ENCODE assay signal across 8 mouse cellular contexts in the genomic region with DNA sequence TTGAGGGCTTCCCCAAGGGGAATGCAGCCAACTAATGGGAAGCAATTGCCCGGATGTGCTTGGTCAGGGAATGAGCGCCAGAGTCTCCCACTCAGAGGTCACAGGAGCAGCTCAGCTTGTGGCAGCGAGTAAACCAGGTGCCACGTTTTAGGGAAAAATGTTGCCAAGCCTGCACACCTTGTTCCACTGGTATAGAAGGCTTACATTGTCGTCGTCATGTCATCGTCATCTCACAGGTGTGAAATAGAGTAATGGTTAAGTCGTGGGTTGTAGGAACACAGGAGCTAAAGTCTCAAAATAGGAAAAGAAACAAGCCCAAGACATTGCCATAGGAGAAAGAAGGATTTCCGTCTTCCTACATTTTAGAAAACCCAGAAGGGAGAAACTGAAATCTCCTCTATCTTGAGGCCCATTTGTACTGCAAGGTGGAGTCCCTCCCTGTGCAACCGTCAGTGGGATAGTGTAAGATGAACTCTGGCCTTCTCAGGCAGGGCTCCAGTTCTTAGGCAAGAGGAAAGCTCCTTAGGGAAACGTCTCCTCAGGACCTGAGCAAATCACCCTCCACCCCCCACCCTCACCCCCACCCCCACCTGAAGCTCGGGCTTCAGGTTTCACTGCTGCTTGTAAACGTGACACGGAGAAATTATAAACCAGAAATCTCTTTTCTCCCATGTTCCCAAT.
A peak's percentile ranks its signal among the peaks of the same experiment; 100 is the strongest.
DNase-seq lines count a peak whose midpoint lies in the region; ATAC-seq and TF ChIP-seq lines count a peak whose summit lies in the region.

No protein-coding gene starts in this region.

- no peak overlapping the region for H3K9ac ChIP-seq in heart, adult 2 months (ENCODE audit: low read depth, low read length)
- peak overlapping the region; percentile 77 for H3K9ac ChIP-seq in forebrain, postnatal 0 days

- H3K27me3 ChIP-seq in heart, embryonic 10.5 days (ENCODE audit: insufficient read depth, poor library complexity, severe bottlenecking) = no peaks in the 10 kb centered on the region
- H3K27me3 ChIP-seq in heart, adult 2 months (ENCODE audit: control insufficient read depth, insufficient read depth, low read length) = no peaks in the 10 kb centered on the region
- H3K27me3 ChIP-seq in forebrain, postnatal 0 days (ENCODE audit: insufficient read depth, low read length) = no peaks in the 10 kb centered on the region
- H3K27me3 ChIP-seq in midbrain, embryonic 10.5 days (ENCODE audit: low read depth, poor library complexity, severe bottlenecking) = no peaks in the 10 kb centered on the region

- peak overlapping the region; percentile 50 for H3K4me3 ChIP-seq in heart, embryonic 10.5 days
- no peak overlapping the region for H3K4me3 ChIP-seq in heart, adult 2 months
- peak overlapping the region; percentile 46 for H3K4me3 ChIP-seq in forebrain, postnatal 0 days (ENCODE audit: low read depth, low read length)
- H3K4me3 ChIP-seq in midbrain, embryonic 10.5 days = peak overlapping the region; percentile 42

- peak; percentile 24 for ATAC-seq in forebrain, postnatal 0 days
- no peak for ATAC-seq in inflammation-experienced regulatory T-cells, adult 6 months

- intact Hi-C loops in heart, adult 2 months (cut with DNase I) = no loop called here

- H3K27ac ChIP-seq in heart, embryonic 10.5 days = peak overlapping the region; percentile 31; the same call in 1 of the 2 replicates
- no peak overlapping the region for H3K27ac ChIP-seq in heart, adult 2 months
- peak overlapping the region; percentile 91 for H3K27ac ChIP-seq in forebrain, postnatal 0 days (ENCODE audit: low read depth, low read length)
- peak overlapping the region; percentile 46; the same call in 1 of the 2 replicates for H3K27ac ChIP-seq in midbrain, embryonic 10.5 days (replicated peaks)

- no peaks in the 10 kb centered on the region for H3K79me2 ChIP-seq in heart, adult 2 months (replicated peaks; ENCODE audit: control insufficient read depth, insufficient read depth, low read length)

- H3K36me3 ChIP-seq in heart, embryonic 10.5 days = peaks cover 38% of the 10 kb centered on the region
- no peaks in the 10 kb centered on the region for H3K36me3 ChIP-seq in heart, adult 2 months (ENCODE audit: control insufficient read depth, insufficient read depth, low read length)
- H3K36me3 ChIP-seq in forebrain, postnatal 0 days (ENCODE audit: insufficient read depth) = peaks cover 5% of the 10 kb centered on the region; the same call in 1 of the 2 replicates
- H3K36me3 ChIP-seq in midbrain, embryonic 10.5 days = peaks cover 69% of the 10 kb centered on the region

- H3K4me2 ChIP-seq in forebrain, postnatal 0 days (ENCODE audit: low read depth) = peak overlapping the region; percentile 60

- no peaks in the 10 kb centered on the region for H3K9me3 ChIP-seq in heart, embryonic 10.5 days
- no peaks in the 10 kb centered on the region for H3K9me3 ChIP-seq in forebrain, postnatal 0 days (ENCODE audit: low read length)
- H3K9me3 ChIP-seq in midbrain, embryonic 10.5 days (replicated peaks) = no peaks in the 10 kb centered on the region

- TF ChIP-seq CTCF in heart, adult 2 months (IDR thresholded peaks at IDR 0.05) = no peak
- TF ChIP-seq CTCF in brain, embryonic 14.5 days (IDR thresholded peaks at IDR 0.05; ENCODE audit: borderline replicate concordance, extremely low read depth, insufficient read depth, insufficient read length) = no peak
- TF ChIP-seq CTCF in forebrain, postnatal 0 days (IDR thresholded peaks at IDR 0.05; ENCODE audit: low read depth) = no peak

- no peak for DNase-seq in heart, embryonic 10.5 days (ENCODE audit: low spot score)
- DNase-seq in heart, adult 2 months = no peak
- peak; percentile 26 for DNase-seq in brain, embryonic 14.5 days (ENCODE audit: low read depth)
- DNase-seq in forebrain, postnatal 0 days = no peak
- no peak for DNase-seq in midbrain, embryonic 10.5 days (ENCODE audit: low spot score)
- DNase-seq in frontal cortex, adult 2 months (ENCODE audit: extremely low spot score in 1 of 2, low spot score in 1 of 2) = no peak
- no peak for DNase-seq in urinary bladder, postnatal 10 days (ENCODE audit: low spot score)

- peaks cover 40% of the 10 kb centered on the region for H3K4me1 ChIP-seq in heart, embryonic 10.5 days
- no peaks in the 10 kb centered on the region for H3K4me1 ChIP-seq in heart, adult 2 months (ENCODE audit: control insufficient read depth, insufficient read depth, low read length)
- peaks cover 23% of the 10 kb centered on the region for H3K4me1 ChIP-seq in forebrain, postnatal 0 days (ENCODE audit: insufficient read depth)
- H3K4me1 ChIP-seq in midbrain, embryonic 10.5 days = peaks cover 19% of the 10 kb centered on the region

- WGBS in heart, embryonic 10.5 days = 41% methylated on average over 14 of the region's 14 CpGs
- 58% methylated on average over 14 of the region's 14 CpGs for WGBS in heart, adult 2 months
- 42% methylated on average over 14 of the region's 14 CpGs for WGBS in forebrain, postnatal 0 days
- WGBS in midbrain, embryonic 10.5 days = 42% methylated on average over 14 of the region's 14 CpGs

- TF ChIP-seq EP300 in heart, adult 2 months (IDR thresholded peaks at IDR 0.05; ENCODE audit: insufficient read depth, low read depth, low read length) = no peak

- TF ChIP-seq POLR2A in heart, adult 2 months (IDR thresholded peaks at IDR 0.05; ENCODE audit: insufficient read depth, low read depth, low read length) = no peak
- no peak for TF ChIP-seq POLR2A in brain, embryonic 14.5 days (IDR thresholded peaks at IDR 0.05; ENCODE audit: borderline replicate concordance, extremely low read depth, insufficient read depth, insufficient read length, poor library complexity, severe bottlenecking)
